Comparison of ENCODE assay signal across 14 mouse cellular contexts in genomic region chr13:81269056-81269455, GRCm38 (mm10).
"Had no signal": no experiment of that assay in that cellular context is flagged by ENCODE, and none has a peak within 500 bp of the region (broad histone marks: within the 10 kb centered on the region; RNA-seq: fewer than 3 reads in every experiment).

No protein-coding gene starts in this region.

- DNase-seq: left cerebral cortex, postnatal 4 days; lung, embryonic 14.5 days; lung, postnatal 10 days; lung, postnatal 4 days; midbrain, embryonic 14.5 days; thymus, postnatal 4 days had no signal

- H3K4me2 ChIP-seq: limb, embryonic 13.5 days; liver, embryonic 12.5 days; lung, embryonic 14.5 days; neural tube, embryonic 15.5 days had no signal

- H3K9me3 ChIP-seq: limb, embryonic 13.5 days; liver, embryonic 12.5 days; midbrain, embryonic 10.5 days; neural tube, embryonic 15.5 days had no signal

- H3K9ac ChIP-seq: limb, embryonic 13.5 days; liver, embryonic 12.5 days; lung, embryonic 14.5 days; neural tube, embryonic 15.5 days had no signal

- H3K36me3 ChIP-seq: limb, embryonic 13.5 days; liver, embryonic 12.5 days; neural tube, embryonic 15.5 days had no signal

- H3K27me3 ChIP-seq: limb, embryonic 13.5 days; liver, embryonic 12.5 days; neural tube, embryonic 15.5 days had no signal

- ATAC-seq: inflammation-experienced regulatory T-cells, adult 6 months; intestine, postnatal 0 days; liver, embryonic 12.5 days had no signal

- H3K27ac ChIP-seq: limb, embryonic 13.5 days; liver, embryonic 12.5 days; midbrain, embryonic 10.5 days; neural tube, embryonic 15.5 days; stomach, postnatal 0 days had no signal

- H3K4me3 ChIP-seq: limb, embryonic 13.5 days; liver, embryonic 12.5 days; midbrain, embryonic 10.5 days; myocyte; neural tube, embryonic 15.5 days had no signal

- H3K4me1 ChIP-seq: limb, embryonic 13.5 days; liver, embryonic 12.5 days; midbrain, embryonic 10.5 days; neural tube, embryonic 15.5 days had no signal
